Mouse (Mus musculus) CH12.LX (cell line): Measurements from ENCODE around the gene Casp7. TPM values are rescaled to one million over a fixed set of nuclear protein-coding genes. Genes with fewer than 3 reads are reported as not detected.

Source experiments
- DNase-seq: peaks from one replicate; pipeline ENCODE4 v3.0.0-alpha.2; 2013; ENCODE audit errors: extremely low read depth
- H3K27ac ChIP-seq: 2 replicates; pipeline ENCODE4 v1.5.1; 2012; ENCODE audit warnings: low read depth, mild to moderate bottlenecking, control low read depth, moderate library complexity; ENCODE audit not compliant: insufficient read depth
- H3K27me3 ChIP-seq: replicated peaks from 2 replicates; pipeline ENCODE3; 2012; ENCODE audit warnings: inconsistent platforms
- H3K36me3 ChIP-seq, 2 experiments: replicated peaks in 1 of 2; 2 replicates each; pipeline versions ENCODE3 to v1.6.1; 2012; ENCODE audit warnings: inconsistent platforms in 1 of 2, low read length in 1 of 2, mild to moderate bottlenecking in 1 of 2, mixed read lengths in 1 of 2, moderate library complexity in 1 of 2; ENCODE audit not compliant: control insufficient read depth in 1 of 2, insufficient read depth in 1 of 2
- H3K4me1 ChIP-seq, 2 experiments: 2 replicates each; pipeline ENCODE4 v1.6.1; 2012; ENCODE audit warnings: inconsistent platforms in 1 of 2, moderate library complexity in 1 of 2; ENCODE audit not compliant: insufficient read depth in 2 of 2, control insufficient read depth in 1 of 2
- H3K4me2 ChIP-seq: 2 replicates; pipeline ENCODE4 v1.6.1; 2012; ENCODE audit warnings: low read depth, mild to moderate bottlenecking, control low read depth; ENCODE audit not compliant: poor library complexity, insufficient read depth, severe bottlenecking
- H3K4me3 ChIP-seq, 3 experiments: fragments of 150-350 bp in 1 of 3; sonication (generic) in 1 of 3; replicated peaks in 1 of 3; 2 replicates each; pipeline versions ENCODE3 to v1.5.1; 2011 to 2012; ENCODE audit warnings: low read depth in 2 of 3, low read length in 2 of 3, mild to moderate bottlenecking in 2 of 3, moderate library complexity in 2 of 3, control low read depth in 1 of 3, improper control_type of control experiment in 1 of 3, inconsistent platforms in 1 of 3, mixed read lengths in 1 of 3; ENCODE audit not compliant: poor library complexity in 1 of 3
- H3K79me2 ChIP-seq: replicated peaks from 2 replicates; pipeline ENCODE4 v1.6.1; 2012; ENCODE audit warnings: mild to moderate bottlenecking, moderate library complexity; ENCODE audit not compliant: control insufficient read depth, poor library complexity, insufficient read depth, severe bottlenecking; ENCODE audit errors: extremely low read depth
- H3K9ac ChIP-seq: 2 replicates; pipeline ENCODE4 v1.6.1; 2012; ENCODE audit warnings: low read depth, mild to moderate bottlenecking, control low read depth, moderate library complexity; ENCODE audit not compliant: insufficient read depth
- H3K9me3 ChIP-seq: replicated peaks from 2 replicates; pipeline ENCODE3; 2012; ENCODE audit warnings: low read length, inconsistent platforms, mixed read lengths
- BHLHE40 ChIP-seq: IDR thresholded peaks from 2 replicates; pipeline ENCODE4 v1.6.1; 2011; ENCODE audit warnings: mild to moderate bottlenecking, low read depth, low read length, improper control_type of control experiment
- CHD1 ChIP-seq: IDR thresholded peaks from 2 replicates; pipeline ENCODE4 v1.6.1; 2012; ENCODE audit warnings: low read depth, low read length, improper control_type of control experiment, inconsistent platforms
- CHD2 ChIP-seq: IDR thresholded peaks from 2 replicates; pipeline ENCODE4 v1.6.1; 2011; ENCODE audit warnings: low read length, improper control_type of control experiment
- E2F4 ChIP-seq: IDR thresholded peaks from 2 replicates; pipeline ENCODE4 v1.6.1; 2011; ENCODE audit warnings: low read depth, low read length, improper control_type of control experiment; ENCODE audit not compliant: insufficient replicate concordance
- ELF1 ChIP-seq: IDR thresholded peaks from 2 replicates; pipeline ENCODE4 v1.6.1; 2014; ENCODE audit warnings: low read depth, mild to moderate bottlenecking, inconsistent platforms, low read length, improper control_type of control experiment
- EP300 ChIP-seq: IDR thresholded peaks from 2 replicates; pipeline ENCODE4 v1.6.1; 2011; ENCODE audit warnings: low read length, improper control_type of control experiment
- ETS1 ChIP-seq: conservative IDR thresholded peaks from 2 replicates; pipeline ENCODE4 v1.6.1; 2012; ENCODE audit warnings: low read depth, mild to moderate bottlenecking, inconsistent platforms, low read length, improper control_type of control experiment, moderate library complexity
- GABPA ChIP-seq: IDR thresholded peaks from 2 replicates; pipeline ENCODE4 v1.6.1; 2012; ENCODE audit warnings: low read depth, low read length, improper control_type of control experiment, inconsistent platforms; ENCODE audit not compliant: insufficient replicate concordance
- JUND ChIP-seq: conservative IDR thresholded peaks from 2 replicates; pipeline ENCODE4 v1.6.1; 2011; ENCODE audit warnings: low read depth, low read length, improper control_type of control experiment
- KAT2A ChIP-seq: IDR thresholded peaks from 2 replicates; pipeline ENCODE4 v1.6.1; 2012; ENCODE audit warnings: low read length, improper control_type of control experiment, inconsistent platforms; ENCODE audit not compliant: insufficient replicate concordance
- MAFK ChIP-seq: IDR thresholded peaks from 2 replicates; pipeline ENCODE4 v1.6.1; 2011; ENCODE audit warnings: low read length, improper control_type of control experiment; ENCODE audit not compliant: insufficient replicate concordance
- MAX ChIP-seq: IDR thresholded peaks from 2 replicates; pipeline ENCODE4 v1.6.1; 2011; ENCODE audit warnings: low read length, improper control_type of control experiment
- MAZ ChIP-seq: IDR thresholded peaks from 2 replicates; pipeline ENCODE4 v1.6.1; 2012; ENCODE audit warnings: low read depth, mild to moderate bottlenecking, inconsistent platforms, low read length, improper control_type of control experiment, moderate library complexity
- MYC ChIP-seq: IDR thresholded peaks from 2 replicates; pipeline ENCODE4 v1.6.1; 2011; ENCODE audit warnings: low read depth, mild to moderate bottlenecking, improper control_type of control experiment, low read length
- NELFE ChIP-seq: IDR thresholded peaks from 2 replicates; pipeline ENCODE4 v1.6.1; 2011; ENCODE audit warnings: low read depth, low read length, improper control_type of control experiment
- NRF1 ChIP-seq: IDR thresholded peaks from 2 replicates; pipeline ENCODE4 v1.6.1; 2014; ENCODE audit warnings: low read depth, mild to moderate bottlenecking, inconsistent platforms, low read length, improper control_type of control experiment, moderate library complexity
- PAX5 ChIP-seq: IDR thresholded peaks from 2 replicates; pipeline ENCODE4 v1.6.1; 2012; ENCODE audit warnings: low read length, inconsistent platforms, mixed read lengths
- POLR2A ChIP-seq: IDR thresholded peaks from 2 replicates; pipeline ENCODE4 v1.6.1; 2011; ENCODE audit warnings: low read depth, mild to moderate bottlenecking, improper control_type of control experiment, low read length
- POLR2AphosphoS2 ChIP-seq: IDR thresholded peaks from 2 replicates; pipeline ENCODE4 v1.6.1; 2011; ENCODE audit warnings: low read depth, low read length, improper control_type of control experiment
- RCOR1 ChIP-seq: conservative IDR thresholded peaks from 2 replicates; pipeline ENCODE4 v1.6.1; 2012; ENCODE audit warnings: low read depth, mild to moderate bottlenecking, inconsistent platforms, low read length, improper control_type of control experiment
- SIN3A ChIP-seq: IDR thresholded peaks from 2 replicates; pipeline ENCODE4 v1.6.1; 2012; ENCODE audit warnings: low read length, improper control_type of control experiment, inconsistent platforms
- USF2 ChIP-seq: conservative IDR thresholded peaks from 2 replicates; pipeline ENCODE4 v1.6.1; 2011; ENCODE audit warnings: low read depth, low read length, improper control_type of control experiment
- ZKSCAN1 ChIP-seq: IDR thresholded peaks from 2 replicates; pipeline ENCODE4 v1.6.1; 2012; ENCODE audit warnings: low read depth, inconsistent platforms, low read length, improper control_type of control experiment, borderline replicate concordance
- ZMIZ1 ChIP-seq: IDR thresholded peaks from 2 replicates; pipeline ENCODE4 v1.6.1; 2012; ENCODE audit warnings: low read depth, mild to moderate bottlenecking, inconsistent platforms, low read length, improper control_type of control experiment
- dilution Hi-C: fragments of 300-500 bp; cut with MboI; formaldehyde crosslinking; loops from 2 replicates; pipeline ENCODE4 v1.14.3; 2020; ENCODE audit warnings: low sequenced_read_pairs; ENCODE audit not compliant: extremely low pct_unique_long_range_greater_than_20kb, extremely low pct_ligation_motif_present
- in situ Hi-C: fragments of 300-500 bp; cut with MboI; formaldehyde crosslinking; loops from 3 replicates; pipeline ENCODE4 v1.14.3; 2019; ENCODE audit warnings: low sequenced_read_pairs, low pct_ligation_motif_present, low pct_unique_long_range_greater_than_20kb, mixed read lengths
- polyA plus RNA-seq: library from polyadenylated mRNA; unstranded; fragments of >175 nt; gene quantifications from 2 replicates; pipeline ENCODE4 v1.2.1, GENCODE M21; 2012; ENCODE audit warnings: low read depth; ENCODE audit not compliant: insufficient read length
- total RNA-seq, 2 experiments: library from RNA; depleted of rRNA; stranded (reverse); fragments of 300-350 nt in 1 of 2; fragments of >200 nt in 1 of 2; gene quantifications; 2 replicates each; pipeline ENCODE4 v1.2.3; 2012 to 2014

Casp7 gene
- total and polyA plus RNA-seq, 3 experiments: 6.3 to 11.8 (median 6.8) TPM

DNA sequence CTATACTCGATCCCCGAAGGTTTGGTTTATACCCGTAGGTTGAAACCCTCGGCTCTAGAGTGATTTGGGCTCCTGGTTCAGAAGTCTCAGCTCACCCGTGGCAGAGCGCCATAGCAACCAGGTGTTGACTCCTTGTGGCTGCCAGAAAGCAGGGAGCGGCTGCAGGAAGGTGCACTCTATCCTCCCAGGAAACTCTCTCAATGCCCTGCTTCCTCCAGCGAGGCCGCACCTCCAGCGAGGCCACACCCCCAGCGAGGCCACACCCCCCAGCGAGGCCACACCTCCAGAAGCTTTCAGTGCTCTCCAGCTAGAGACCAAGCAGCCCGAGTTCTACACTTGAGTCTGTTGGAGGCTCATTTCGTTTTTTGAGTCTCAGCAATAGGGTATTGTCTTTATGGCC is 3.3 kb downstream of the Casp7 start:
- peaks cover 5 to 24% of the 10 kb centered on the region in 2 experiments; a peak in 3 of 4 replicates for H3K4me1 ChIP-seq
- DNase-seq: peak; percentile 39
- H3K79me2 ChIP-seq: no peaks in the 10 kb centered on the region
- H3K9ac ChIP-seq: no peak overlapping the region
- in situ Hi-C loops (no loop called here), dilution Hi-C loops (no loop called here)
- no peak overlapping the region for H3K4me3 ChIP-seq
- peaks cover 2 to 11% of the 10 kb centered on the region in 2 experiments for H3K36me3 ChIP-seq
- no peak overlapping the region for H3K4me2 ChIP-seq
- TF ChIP-seq MAX: no peak
- no peak for TF ChIP-seq ZMIZ1
- TF ChIP-seq SIN3A: no peak
- TF ChIP-seq CHD1: no peak
- TF ChIP-seq MYC: no peak
- TF ChIP-seq CHD2: no peak
- no peak for TF ChIP-seq KAT2A
- no peak for TF ChIP-seq POLR2A
- no peak for TF ChIP-seq PAX5
- no peak for TF ChIP-seq POLR2AphosphoS2
- no peak overlapping the region for H3K27ac ChIP-seq
- H3K27me3 ChIP-seq: peaks cover 12% of the 10 kb centered on the region
- no peaks in the 10 kb centered on the region for H3K9me3 ChIP-seq

DNA sequence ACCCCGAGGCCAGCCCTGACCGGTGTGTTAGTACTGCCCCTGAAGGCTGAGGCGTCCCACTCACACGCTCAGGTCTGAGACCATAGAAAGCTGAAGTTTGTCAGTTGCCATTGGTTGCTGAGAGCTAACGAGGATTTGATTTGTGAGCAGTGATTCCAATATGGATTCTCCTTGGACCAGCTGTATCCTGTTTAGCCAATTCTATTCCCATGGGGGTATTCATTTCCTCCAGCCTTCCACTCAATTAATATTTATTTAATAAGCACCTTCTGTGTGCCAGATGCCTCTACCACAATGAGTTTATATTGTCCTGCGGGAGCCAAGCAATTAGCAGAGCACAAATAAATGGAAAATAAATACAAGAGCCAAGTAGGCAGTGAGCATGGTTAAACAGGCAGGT is 4.9 kb downstream of the Casp7 start:
- no peak overlapping the region for H3K9ac ChIP-seq
- H3K9me3 ChIP-seq: no peaks in the 10 kb centered on the region
- in situ Hi-C loops: no loop called here
- no peaks in the 10 kb centered on the region for H3K79me2 ChIP-seq
- peaks cover 5 to 17% of the 10 kb centered on the region in 2 experiments; a peak in 3 of 4 replicates for H3K4me1 ChIP-seq
- no peak overlapping the region for H3K4me3 ChIP-seq
- no peak overlapping the region for H3K4me2 ChIP-seq
- TF ChIP-seq BHLHE40 (no peak), GABPA (no peak), ELF1 (no peak), ZMIZ1 (no peak), NELFE (no peak), MAFK (no peak)
- no peaks in the 10 kb centered on the region for H3K27me3 ChIP-seq
- peaks cover 3 to 19% of the 10 kb centered on the region in 2 experiments for H3K36me3 ChIP-seq
- dilution Hi-C loops: no loop called here
- DNase-seq: no peak
- H3K27ac ChIP-seq: no peak overlapping the region

DNA sequence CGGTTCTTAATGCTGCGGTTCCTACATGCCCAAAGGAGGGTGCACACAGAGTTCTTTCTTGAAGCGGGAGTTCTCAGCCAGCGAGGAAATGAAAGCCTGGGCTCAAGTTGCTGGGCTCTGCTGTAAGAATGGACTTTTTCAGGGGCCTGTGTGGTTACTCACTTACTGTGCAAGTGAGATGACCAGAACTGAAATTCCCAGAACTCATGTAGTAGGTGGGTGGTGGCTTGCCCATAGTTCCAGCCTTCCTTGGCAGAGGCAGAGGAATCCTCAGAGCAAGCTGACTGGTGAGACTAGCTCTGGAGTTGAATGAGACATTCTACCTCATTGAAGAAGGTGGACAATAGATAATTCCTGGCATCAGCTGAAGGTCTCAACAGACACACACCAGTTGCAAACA is 8.9 kb downstream of the Casp7 start:
- Histone ChIP-seq H3K27ac (no peak overlapping the region), H3K9me3 (no peaks in the 10 kb centered on the region), H3K4me1 (peaks cover 0 to under 1% of the 10 kb centered on the region in 2 experiments; a peak in 1 of 4 replicates), H3K9ac (no peak overlapping the region), H3K4me2 (no peak overlapping the region), H3K36me3 (peaks cover 3 to 25% of the 10 kb centered on the region in 2 experiments), H3K27me3 (no peaks in the 10 kb centered on the region), H3K79me2 (no peaks in the 10 kb centered on the region), H3K4me3 (no peak overlapping the region)
- no peak for TF ChIP-seq ETS1
- no peak for TF ChIP-seq GABPA
- no peak for TF ChIP-seq EP300
- TF ChIP-seq JUND: no peak
- no peak for TF ChIP-seq NRF1
- TF ChIP-seq ZKSCAN1: no peak
- no peak for TF ChIP-seq E2F4
- TF ChIP-seq USF2: no peak
- no peak for TF ChIP-seq NELFE
- TF ChIP-seq MAZ: no peak
- TF ChIP-seq SIN3A: no peak
- TF ChIP-seq RCOR1: no peak
- TF ChIP-seq ZMIZ1: no peak
- no peak for DNase-seq
- dilution Hi-C loops: no loop called here
- in situ Hi-C loops: no loop called here
